Mouse (Mus musculus): Measurements from ENCODE around the gene Tarsl2. TPM values are rescaled to one million over a fixed set of nuclear protein-coding genes. Genes with fewer than 3 reads are reported as not detected.

Tarsl2 gene
- polyA plus RNA-seq, 1 experiment from 2014 or later = 14.4 TPM

GRCm38 (mm10) chr7:65635831-65636230, 8.9 kb upstream of the Tarsl2 start:
- no peak overlapping the region for H3K4me2 ChIP-seq
- WGBS = 84% methylated on average over 6 of the region's 6 CpGs
- no peak overlapping the region for H3K9ac ChIP-seq
- no peaks in the 10 kb centered on the region; the same call in 1 of the 2 replicates for H3K4me1 ChIP-seq
- no peak for ATAC-seq (ENCODE audit: low FRiP score)
- H3K27me3 ChIP-seq = no peaks in the 10 kb centered on the region
- H3K36me3 ChIP-seq (replicated peaks) = no peaks in the 10 kb centered on the region
- H3K27ac ChIP-seq = no peak overlapping the region
- H3K9me3 ChIP-seq = no peaks in the 10 kb centered on the region
- no peak overlapping the region for H3K4me3 ChIP-seq (replicated peaks)

DNA sequence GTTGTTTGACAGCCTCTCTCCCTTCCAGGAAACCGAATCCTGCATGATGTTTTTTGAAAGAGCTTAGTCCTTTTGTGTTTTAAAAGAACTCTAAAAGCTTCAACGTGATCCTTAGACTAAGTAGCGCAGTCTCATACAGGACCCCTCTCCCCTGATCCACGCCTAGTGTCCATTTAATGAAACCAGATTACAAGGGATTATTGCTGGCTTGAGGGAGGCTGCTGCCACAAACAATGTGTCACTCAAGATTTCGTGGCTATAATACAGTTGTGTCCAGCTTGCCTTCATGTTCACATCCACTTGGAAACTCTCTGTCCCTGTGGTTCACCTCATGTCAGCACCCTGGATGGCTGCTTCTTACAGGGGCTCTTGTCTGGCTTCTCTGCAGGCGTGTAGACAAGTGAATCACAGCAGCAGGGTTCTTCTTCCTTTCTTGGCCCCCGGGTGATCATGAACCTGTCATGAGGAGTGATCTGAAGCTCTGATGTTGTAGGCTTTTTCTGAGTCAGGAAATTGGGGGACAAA, 8.3 kb upstream of the Tarsl2 start:
- Histone ChIP-seq H3K9me3 (no peaks in the 10 kb centered on the region), H3K27me3 (no peaks in the 10 kb centered on the region), H3K4me3 (replicated peaks) (no peak overlapping the region), H3K27ac (no peak overlapping the region), H3K9ac (no peak overlapping the region), H3K36me3 (replicated peaks) (no peaks in the 10 kb centered on the region), H3K4me2 (no peak overlapping the region), H3K4me1 (no peaks in the 10 kb centered on the region; the same call in 1 of the 2 replicates)
- WGBS = 55% methylated on average over 7 of the region's 7 CpGs
- no peak for ATAC-seq (ENCODE audit: low FRiP score)

DNA sequence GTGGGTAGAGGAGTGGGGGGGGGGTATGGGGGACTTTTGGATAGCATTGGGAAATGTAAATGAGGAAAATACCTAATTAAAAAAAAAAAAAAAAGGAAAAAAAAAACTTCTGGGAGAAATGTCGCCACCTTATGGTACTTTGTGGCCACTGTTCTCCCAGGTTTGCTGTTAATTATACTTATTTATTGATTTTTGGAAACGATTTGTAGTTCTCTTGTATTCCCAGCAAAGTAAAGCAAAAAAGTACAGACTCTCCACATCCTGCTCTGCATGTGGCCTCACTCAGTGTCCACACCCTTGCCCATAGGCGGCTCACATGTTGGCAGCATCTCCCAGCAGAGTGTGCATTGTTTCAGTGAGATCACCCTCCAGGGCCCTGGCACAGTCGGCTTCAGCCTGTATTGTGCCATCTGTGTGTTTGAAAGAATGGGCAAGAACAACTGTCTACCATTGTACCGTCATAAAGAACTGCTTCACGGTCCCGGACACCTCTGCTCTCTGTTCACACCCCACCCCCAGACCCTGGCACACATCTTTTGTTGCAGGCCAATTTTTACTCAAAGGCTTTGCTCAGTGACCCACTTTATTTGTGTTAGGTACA, 6.4 kb upstream of the Tarsl2 start:
- WGBS = 49% methylated on average over 7 of the region's 7 CpGs
- Histone ChIP-seq H3K4me3 (replicated peaks) (no peak overlapping the region), H3K9ac (no peak overlapping the region), H3K27me3 (peaks cover 9% of the 10 kb centered on the region), H3K27ac (no peak overlapping the region), H3K9me3 (no peaks in the 10 kb centered on the region), H3K36me3 (replicated peaks) (no peaks in the 10 kb centered on the region), H3K4me2 (no peak overlapping the region), H3K4me1 (no peaks in the 10 kb centered on the region; the same call in 1 of the 2 replicates)
- no peak for ATAC-seq (ENCODE audit: low FRiP score)

GRCm38 (mm10) chr7:65639821-65640382, 4.8 kb upstream of the Tarsl2 start:
- no peaks in the 10 kb centered on the region for H3K9me3 ChIP-seq
- no peak overlapping the region for H3K27ac ChIP-seq
- no peak overlapping the region for H3K4me3 ChIP-seq (replicated peaks)
- peaks cover 16% of the 10 kb centered on the region for H3K27me3 ChIP-seq
- 79% methylated on average over 6 of the region's 6 CpGs for WGBS
- H3K36me3 ChIP-seq (replicated peaks) = no peaks in the 10 kb centered on the region
- no peak overlapping the region for H3K9ac ChIP-seq
- ATAC-seq (ENCODE audit: low FRiP score) = no peak
- H3K4me1 ChIP-seq = peaks cover 2% of the 10 kb centered on the region
- no peak overlapping the region for H3K4me2 ChIP-seq

- 81% methylated on average over 6 of the region's 6 CpGs for WGBS
- Histone ChIP-seq H3K27ac (no peak overlapping the region), H3K4me1 (peaks cover 2% of the 10 kb centered on the region), H3K9ac (no peak overlapping the region), H3K4me3 (replicated peaks) (no peak overlapping the region), H3K27me3 (peaks cover 16% of the 10 kb centered on the region), H3K9me3 (no peaks in the 10 kb centered on the region), H3K36me3 (replicated peaks) (no peaks in the 10 kb centered on the region), H3K4me2 (no peak overlapping the region)
- ATAC-seq (ENCODE audit: low FRiP score) = no peak
Measured at GRCm38 (mm10) chr7:65640672-65641071, 4.0 kb upstream of the Tarsl2 start.

- Histone ChIP-seq H3K4me3 (replicated peaks) (no peak overlapping the region), H3K27me3 (peaks cover 16% of the 10 kb centered on the region), H3K4me2 (no peak overlapping the region), H3K9me3 (no peaks in the 10 kb centered on the region), H3K27ac (no peak overlapping the region), H3K4me1 (peaks cover 2% of the 10 kb centered on the region), H3K9ac (no peak overlapping the region), H3K36me3 (replicated peaks) (peaks cover 2% of the 10 kb centered on the region; the same call in 1 of the 2 replicates)
- 75% methylated on average over 6 of the region's 6 CpGs for WGBS
- ATAC-seq (ENCODE audit: low FRiP score) = no peak
Measured at GRCm38 (mm10) chr7:65642371-65643304, 2.1 kb upstream of the Tarsl2 start.

DNA sequence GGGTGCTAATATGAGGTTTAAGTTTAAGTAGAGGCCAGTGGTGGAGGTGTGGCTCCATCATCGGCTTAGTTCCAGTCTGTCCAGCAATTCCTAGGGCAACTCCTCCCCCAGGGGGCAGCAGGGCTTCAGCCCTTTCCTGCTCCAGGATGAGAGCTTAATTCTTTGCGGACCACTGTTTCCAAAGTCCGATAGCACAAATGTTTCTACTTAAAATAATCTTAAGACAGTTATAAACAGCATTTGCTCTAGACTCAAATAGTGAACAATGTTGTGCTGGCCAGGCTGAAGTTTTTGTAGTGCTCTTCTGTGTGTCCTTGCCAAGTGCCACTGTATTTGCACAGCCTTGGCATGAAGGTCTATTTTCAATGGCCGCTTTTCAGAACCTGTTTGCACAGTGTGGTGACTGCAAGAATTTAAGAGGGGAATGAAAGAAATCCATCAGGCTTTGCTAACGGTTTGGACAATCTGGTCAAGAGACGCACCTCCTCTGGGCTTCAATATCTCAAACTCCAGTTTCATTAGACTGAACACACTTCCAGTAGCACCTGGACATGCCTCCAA, 757 bp upstream of the Tarsl2 start:
- peaks cover 9% of the 10 kb centered on the region for H3K36me3 ChIP-seq (replicated peaks)
- no peak overlapping the region for H3K27ac ChIP-seq
- ATAC-seq (ENCODE audit: low FRiP score) = 0 out of 2 replicates have a peak, but pooled peaks have one; percentile 0
- peaks cover 16% of the 10 kb centered on the region for H3K27me3 ChIP-seq
- H3K9ac ChIP-seq = 0 out of 2 replicates have a peak overlapping the region, but pooled peaks have one; percentile 80
- H3K4me3 ChIP-seq (replicated peaks) = peak overlapping the region; percentile 68
- H3K4me1 ChIP-seq = peaks cover 2% of the 10 kb centered on the region; the same call in 1 of the 2 replicates
- 44% methylated on average over 6 of the region's 6 CpGs for WGBS
- H3K4me2 ChIP-seq = peak overlapping the region; percentile 65
- H3K9me3 ChIP-seq = no peaks in the 10 kb centered on the region

GRCm38 (mm10) chr7:65645996-65646395, 1.3 kb downstream of the Tarsl2 start:
- Histone ChIP-seq H3K9me3 (peaks cover 3% of the 10 kb centered on the region; the same call in 1 of the 2 replicates), H3K27me3 (peaks cover 16% of the 10 kb centered on the region), H3K4me3 (replicated peaks) (no peak overlapping the region), H3K9ac (no peak overlapping the region), H3K27ac (no peak overlapping the region), H3K4me2 (no peak overlapping the region), H3K36me3 (replicated peaks) (peaks cover 16% of the 10 kb centered on the region), H3K4me1 (peaks cover 2% of the 10 kb centered on the region; the same call in 1 of the 2 replicates)
- ATAC-seq (ENCODE audit: low FRiP score) = no peak
- 85% methylated on average over 8 of the region's 8 CpGs for WGBS

DNA sequence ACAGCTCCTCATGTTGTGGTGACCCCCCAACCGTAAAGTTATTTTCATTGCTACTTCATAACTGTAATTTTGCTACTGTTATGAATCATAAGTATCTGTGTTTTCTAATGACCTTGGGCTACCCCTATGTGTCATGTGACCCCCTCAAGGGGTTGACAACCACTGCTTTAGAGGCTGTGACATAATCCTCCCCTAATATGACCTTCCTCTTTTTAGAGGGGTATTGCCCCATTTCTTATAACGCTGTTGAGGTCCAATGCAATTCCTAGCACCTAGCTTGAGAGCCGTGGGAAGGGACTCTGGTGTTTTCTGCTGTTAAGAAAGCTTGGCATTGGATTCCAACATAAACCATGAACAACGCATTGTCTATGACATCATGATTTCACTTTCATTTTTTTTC, 6.0 kb downstream of the Tarsl2 start:
- Histone ChIP-seq H3K4me1 (no peaks in the 10 kb centered on the region), H3K4me2 (no peak overlapping the region), H3K27ac (no peak overlapping the region), H3K36me3 (replicated peaks) (peaks cover 33% of the 10 kb centered on the region), H3K9ac (no peak overlapping the region), H3K27me3 (no peaks in the 10 kb centered on the region), H3K9me3 (peaks cover 3% of the 10 kb centered on the region; the same call in 1 of the 2 replicates), H3K4me3 (replicated peaks) (no peak overlapping the region)
- 94% methylated on average over 4 of the region's 4 CpGs for WGBS
- ATAC-seq (ENCODE audit: low FRiP score) = no peak

- WGBS = 93% methylated on average over 2 of the region's 2 CpGs
- H3K36me3 ChIP-seq (replicated peaks) = peaks cover 24% of the 10 kb centered on the region
- no peaks in the 10 kb centered on the region for H3K4me1 ChIP-seq
Measured at GRCm38 (mm10) chr7:65657490-65658120, 12.9 kb downstream of the Tarsl2 start.

GRCm38 (mm10) chr7:65663225-65663790, 18.6 kb downstream of the Tarsl2 start:
- Histone ChIP-seq H3K27me3 (no peaks in the 10 kb centered on the region), H3K4me1 (no peaks in the 10 kb centered on the region), H3K36me3 (replicated peaks) (peaks cover 30% of the 10 kb centered on the region), H3K27ac (no peak overlapping the region), H3K9me3 (no peaks in the 10 kb centered on the region), H3K4me3 (replicated peaks) (no peak overlapping the region), H3K4me2 (no peak overlapping the region), H3K9ac (no peak overlapping the region)
- 90% methylated on average over 11 of the region's 11 CpGs for WGBS
- no peak for ATAC-seq (ENCODE audit: low FRiP score)

More at GRCm38 (mm10) chr7:65657490-65658120, 12.9 kb downstream of the Tarsl2 start:
- no peak for ATAC-seq (ENCODE audit: low FRiP score)
- Histone ChIP-seq H3K9ac (no peak overlapping the region), H3K27me3 (no peaks in the 10 kb centered on the region), H3K9me3 (no peaks in the 10 kb centered on the region), H3K4me3 (replicated peaks) (no peak overlapping the region), H3K27ac (no peak overlapping the region), H3K4me2 (no peak overlapping the region)
